Mouse (Mus musculus): Measurements from ENCODE around the gene Hspa12a.

Hspa12a gene

GRCm38 (mm10) chr19:58859831-58860254 lies 83.6 kb downstream of the Hspa12a start:
- no peak for DNase-seq (ENCODE audit: low read depth)

DNA sequence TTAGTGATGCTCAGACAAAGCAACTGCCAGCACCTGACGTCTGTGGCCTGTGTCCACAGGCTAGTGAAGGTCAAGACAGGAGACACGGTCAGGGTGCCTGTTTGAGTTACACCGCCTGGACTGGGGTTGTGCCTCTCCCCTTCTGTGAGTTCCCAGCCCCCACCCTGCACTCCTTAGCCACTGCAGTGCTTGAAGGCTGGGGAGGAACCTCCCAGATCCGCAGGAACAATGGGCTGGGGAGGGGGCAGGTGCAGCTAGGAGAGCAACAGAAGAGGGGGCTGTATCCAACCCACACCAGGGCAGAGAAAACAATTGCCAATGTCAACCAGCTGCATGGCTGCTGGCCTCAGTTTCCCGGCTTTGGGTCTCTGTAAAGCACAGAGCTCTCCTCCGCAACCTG lies 84.1 kb downstream of the Hspa12a start:
- DNase-seq (ENCODE audit: low read depth), result no peak

DNA sequence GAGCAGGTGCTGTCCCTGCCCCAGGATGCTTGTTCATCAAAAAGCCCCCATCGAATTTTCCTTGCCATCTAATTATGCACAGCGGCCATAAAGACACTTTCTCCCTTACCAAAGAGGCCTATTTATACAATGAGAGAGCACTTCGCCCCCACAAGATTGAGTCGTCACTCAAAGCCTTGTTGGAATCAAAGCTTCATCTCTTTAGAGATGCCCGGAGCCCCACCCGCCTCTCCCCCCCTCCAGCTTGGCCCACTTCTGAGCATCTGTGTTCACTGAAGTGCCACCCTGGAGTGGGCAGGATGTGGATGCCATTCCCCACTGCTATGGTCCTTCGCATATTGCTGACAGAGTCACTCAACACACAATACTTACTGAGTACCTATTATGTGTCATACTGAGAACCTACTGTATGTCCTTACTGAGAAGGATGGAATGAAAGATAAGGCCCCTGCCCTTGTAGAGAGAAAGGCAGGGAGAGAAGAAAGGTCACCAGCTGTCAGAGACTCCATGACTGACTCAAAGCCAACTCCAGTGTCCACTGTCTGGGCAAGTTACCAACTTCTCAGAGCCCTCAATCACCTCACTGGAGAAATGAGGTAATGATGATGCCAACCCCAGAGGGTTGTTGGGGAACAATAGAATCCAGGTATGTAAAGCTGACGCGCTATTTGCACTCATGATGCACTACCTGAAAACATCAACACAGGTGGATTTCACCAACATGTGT lies 87.2 kb downstream of the Hspa12a start:
- DNase-seq (ENCODE audit: low read depth), result no peak

GRCm38 (mm10) chr19:58854899-58855298 lies 88.6 kb downstream of the Hspa12a start:
- DNase-seq (ENCODE audit: low read depth), result no peak

- DNase-seq (ENCODE audit: low read depth), result no peak
Observed at GRCm38 (mm10) chr19:58853036-58853735, 90.3 kb downstream of the Hspa12a start.

DNA sequence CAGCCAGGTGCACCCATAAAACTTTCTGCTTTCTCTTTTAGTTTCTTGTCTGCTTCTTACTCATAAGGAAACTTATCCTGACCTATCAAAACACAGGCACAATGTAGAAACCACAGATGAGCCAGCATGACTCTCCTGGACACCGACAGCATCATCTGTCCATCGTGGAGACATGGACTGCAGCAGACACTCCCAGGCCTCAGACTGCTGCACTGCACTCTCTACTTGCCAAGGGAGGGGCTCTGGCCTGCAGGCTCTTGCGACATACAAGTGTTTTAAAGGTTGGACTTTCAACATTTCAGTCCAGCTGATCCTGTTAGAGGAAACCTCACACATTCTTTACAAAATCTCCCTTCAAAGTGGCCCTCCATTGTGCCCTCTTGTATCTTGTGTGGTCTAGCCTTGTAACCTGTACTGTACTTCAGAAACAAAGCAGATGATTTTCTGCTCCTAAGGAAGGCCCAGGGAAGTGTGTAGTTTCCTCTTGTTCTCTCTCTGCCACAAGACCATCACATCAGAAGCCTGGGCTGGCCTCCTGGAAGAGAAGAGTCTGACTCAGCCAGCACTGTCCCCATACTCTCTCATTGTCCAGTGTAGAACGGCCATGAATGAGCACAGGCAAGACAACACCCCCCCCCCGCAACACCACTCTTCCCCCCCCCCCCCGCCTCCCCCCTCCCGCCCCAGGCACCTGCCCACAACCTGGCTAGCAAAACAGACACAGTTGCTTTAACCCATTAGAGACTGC lies 92.6 kb downstream of the Hspa12a start:
- no peak for DNase-seq (ENCODE audit: low read depth)

DNA sequence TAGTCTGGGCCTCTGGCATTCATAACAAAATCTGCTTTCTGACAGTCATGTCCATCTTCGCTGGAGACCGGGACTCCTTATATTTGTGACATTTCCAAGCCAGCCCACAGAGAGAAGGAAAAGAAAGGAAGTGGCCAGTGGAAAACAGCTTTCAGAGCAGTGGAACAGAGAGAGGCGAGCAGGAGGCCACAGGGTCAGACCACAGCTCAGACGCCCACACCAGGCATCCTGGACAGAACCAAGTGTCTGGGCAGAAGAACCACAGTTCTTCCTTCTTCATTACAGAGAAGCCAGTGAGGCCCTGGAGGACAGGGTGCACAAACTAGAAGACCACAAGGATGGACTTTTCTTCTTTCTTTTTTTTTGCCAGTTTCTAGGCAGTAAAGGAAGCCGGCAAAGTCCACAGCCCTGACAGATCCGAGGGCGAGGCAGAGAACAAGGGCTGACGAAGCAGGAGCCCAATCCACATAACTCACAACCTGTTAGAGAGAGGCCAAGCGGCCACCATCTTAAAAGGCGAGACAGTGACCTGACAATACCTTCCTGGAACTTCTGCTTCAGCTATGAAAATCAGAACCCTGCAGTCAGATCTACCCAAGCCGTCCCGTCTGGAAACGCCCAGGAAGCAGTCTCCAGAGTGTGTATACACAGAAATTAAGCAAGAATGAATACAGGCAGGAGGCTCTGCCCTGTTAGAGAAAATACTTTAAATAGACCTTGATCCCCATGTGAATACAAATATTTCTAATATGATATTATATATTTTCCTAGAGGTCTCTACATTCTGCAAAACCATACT lies 93.9 kb downstream of the Hspa12a start:
- DNase-seq (ENCODE audit: low read depth), result no peak

DNA sequence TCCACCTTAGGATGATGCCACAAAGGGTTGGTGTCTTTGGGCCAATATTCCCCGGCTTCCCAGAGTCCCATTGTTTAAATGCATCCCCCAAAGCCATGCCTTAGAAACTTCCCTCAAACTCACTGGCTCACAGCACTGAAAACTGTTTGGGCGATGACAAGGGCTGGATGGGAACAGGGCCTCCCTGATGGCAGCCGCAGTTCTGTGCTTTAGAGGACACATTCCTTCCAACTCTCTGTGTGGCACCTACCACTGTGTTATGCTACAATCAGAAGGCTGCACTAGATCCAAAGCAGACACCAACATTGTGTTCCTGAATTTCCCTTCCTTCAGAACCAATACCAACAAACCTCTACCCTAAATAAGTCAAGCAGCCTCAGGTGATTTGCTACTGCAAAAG lies 99.8 kb downstream of the Hspa12a start:
- no peak for DNase-seq (ENCODE audit: low read depth)

- no peak for DNase-seq (ENCODE audit: low read depth)
Observed at GRCm38 (mm10) chr19:58840721-58841271, 102.7 kb downstream of the Hspa12a start.

- no peak for DNase-seq (ENCODE audit: low read depth)
Observed at GRCm38 (mm10) chr19:58839806-58840205, 103.6 kb downstream of the Hspa12a start.

DNA sequence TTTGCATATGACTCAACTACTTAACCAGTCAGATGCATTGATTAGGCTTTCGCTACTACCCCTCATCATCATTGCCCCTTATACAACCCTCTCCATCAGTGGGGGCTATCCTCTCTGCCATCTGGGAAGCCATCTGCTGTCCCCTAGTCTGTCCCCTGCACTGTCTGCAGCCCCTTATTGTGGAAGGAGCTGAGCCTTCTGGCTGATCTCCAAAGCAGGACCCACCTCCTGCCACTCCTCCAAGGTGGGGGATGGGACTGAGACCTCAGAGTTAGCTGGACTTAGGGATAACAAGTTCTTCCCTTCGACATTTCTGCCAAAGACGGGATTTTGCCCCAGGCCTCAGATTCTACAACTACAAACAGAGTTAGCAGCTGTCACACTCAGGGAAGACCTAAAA lies 104.1 kb downstream of the Hspa12a start:
- DNase-seq (ENCODE audit: low read depth), result no peak

GRCm38 (mm10) chr19:58838706-58839105 lies 104.7 kb downstream of the Hspa12a start:
- no peak for DNase-seq (ENCODE audit: low read depth)

- DNase-seq (ENCODE audit: low read depth), result no peak
Observed at GRCm38 (mm10) chr19:58833639-58834180, 109.7 kb downstream of the Hspa12a start.

DNA sequence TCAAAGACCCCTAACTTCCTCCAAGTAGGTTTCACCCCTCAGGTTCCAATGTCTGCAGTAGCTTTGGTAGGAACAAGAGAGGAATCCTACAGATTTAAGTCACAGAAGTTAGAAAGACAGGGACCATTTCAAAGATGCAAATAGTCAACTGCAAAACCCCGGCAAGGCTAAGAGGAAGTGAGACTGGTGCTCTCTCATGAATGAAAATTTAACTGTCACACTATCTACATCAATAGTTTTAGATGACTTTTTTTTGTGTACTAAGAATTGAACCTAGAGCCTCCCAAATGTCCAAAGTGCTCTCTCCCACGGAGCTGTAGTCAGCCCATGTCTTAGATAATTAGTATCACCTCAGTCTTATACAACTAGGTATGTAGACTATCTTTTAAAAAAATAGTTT lies 110.5 kb downstream of the Hspa12a start:
- DNase-seq (ENCODE audit: low read depth), result no peak

- no peak for DNase-seq (ENCODE audit: low read depth)
Observed at GRCm38 (mm10) chr19:58831280-58831922, 112.1 kb downstream of the Hspa12a start.

DNA sequence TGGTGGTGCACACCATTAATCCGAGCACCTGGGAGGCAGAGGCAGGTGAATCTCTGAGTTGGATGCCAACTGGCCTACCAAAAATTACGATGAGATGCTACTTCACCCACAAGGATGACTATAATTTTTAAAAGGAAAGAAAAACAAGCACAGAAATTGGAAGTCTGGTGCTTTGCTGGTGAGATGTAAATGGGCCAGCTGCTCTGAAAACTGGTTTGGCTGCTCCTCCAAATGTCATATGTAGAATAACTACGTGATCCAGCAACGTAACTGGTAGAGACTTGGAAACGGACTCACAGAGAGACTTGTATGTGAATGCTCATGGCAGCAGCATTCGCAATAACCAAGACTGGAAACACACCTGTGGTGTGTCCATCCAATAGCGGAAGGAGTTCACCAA lies 113.3 kb downstream of the Hspa12a start:
- no peak for DNase-seq (ENCODE audit: low read depth)

- DNase-seq (ENCODE audit: low read depth), result no peak
Observed at GRCm38 (mm10) chr19:58829575-58829974, 113.9 kb downstream of the Hspa12a start.

GRCm38 (mm10) chr19:58827656-58828055 lies 115.8 kb downstream of the Hspa12a start:
- DNase-seq (ENCODE audit: low read depth), result no peak

DNA sequence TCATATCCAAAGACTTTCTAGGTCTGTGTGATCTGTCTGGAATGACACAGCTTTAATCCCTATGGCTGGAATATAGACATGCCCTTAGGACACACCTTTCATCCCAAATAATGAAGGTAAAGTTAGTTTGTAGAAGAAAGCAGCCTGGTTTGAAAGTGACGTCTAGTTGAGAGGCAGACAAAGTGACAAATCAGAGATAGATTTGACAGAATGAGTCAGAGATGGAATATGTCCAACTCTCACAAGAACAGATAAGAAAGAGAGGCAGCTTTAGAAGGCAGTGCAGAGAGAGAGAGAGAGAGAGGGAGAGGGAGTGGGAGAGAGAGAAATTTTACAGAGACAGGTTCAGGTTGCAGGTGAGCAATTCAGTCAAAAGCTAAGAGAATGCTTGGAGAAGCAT lies 119.1 kb downstream of the Hspa12a start:
- no peak for DNase-seq (ENCODE audit: low read depth)

DNA sequence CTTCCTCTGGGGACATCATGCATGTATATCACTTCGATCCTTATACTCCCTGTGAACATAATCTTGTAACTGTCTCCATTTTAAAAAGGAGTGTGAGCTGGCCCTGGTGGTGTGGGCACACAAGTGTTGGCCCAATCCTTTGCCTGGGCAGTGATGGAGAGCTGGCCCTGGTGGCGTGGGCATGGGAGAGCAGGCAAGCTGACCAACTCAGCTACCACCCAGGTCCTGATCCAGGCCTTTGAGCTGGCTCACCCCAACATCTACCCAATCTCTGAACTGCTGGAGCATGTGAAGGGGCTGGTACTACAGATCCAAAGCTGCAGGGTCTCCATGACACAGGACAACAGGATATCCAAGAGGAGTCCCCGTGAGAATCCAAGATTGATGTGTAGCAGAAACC lies 120.2 kb downstream of the Hspa12a start:
- no peak for DNase-seq (ENCODE audit: low read depth)
